Mouse (Mus musculus) layer of hippocampus, postnatal 10 days (tissue): ENCODE measurements around the gene Pramef12. TPM values are rescaled to one million over a fixed set of nuclear protein-coding genes. Genes with fewer than 3 reads are reported as not detected.
A peak's percentile ranks its signal among the peaks of the same experiment; 100 is the strongest.
"Not testable (repeated sequence)": the region's sequence is repeated elsewhere in the genome, so short reads cannot be mapped to it uniquely, and the experiment has no call there.

Experiments
- DNase-seq, 2 experiments: peaks; one replicate each; pipeline ENCODE4 v3.0.0; 2021; ENCODE audit warnings: low spot score in 2 of 2
- long read RNA-seq: library from polyadenylated mRNA; stranded (forward); transcript quantifications from one replicate; pipeline ENCODE4 v2.0.0, GENCODE M21; 2023
- total RNA-seq, 2 experiments: library from RNA; stranded (reverse); gene quantifications; 2 replicates each; pipeline ENCODE4 v1.2.3; 2021

Pramef12 gene
- total RNA-seq = not detected
- long read RNA-seq = 0 reads

GRCm38 (mm10) chr4:144408290-144408689, at the start of gene Pramef12:
Pramef12 (minus strand) TSS chr4:144408464.
- DNase-seq = no peak

- DNase-seq = no peak
Observed at GRCm38 (mm10) chr4:144453217-144453616, 45.0 kb upstream of the Pramef12 start, which contains the start of gene Gm9944. Gm9944 (minus strand) TSS chr4:144453317.

DNA sequence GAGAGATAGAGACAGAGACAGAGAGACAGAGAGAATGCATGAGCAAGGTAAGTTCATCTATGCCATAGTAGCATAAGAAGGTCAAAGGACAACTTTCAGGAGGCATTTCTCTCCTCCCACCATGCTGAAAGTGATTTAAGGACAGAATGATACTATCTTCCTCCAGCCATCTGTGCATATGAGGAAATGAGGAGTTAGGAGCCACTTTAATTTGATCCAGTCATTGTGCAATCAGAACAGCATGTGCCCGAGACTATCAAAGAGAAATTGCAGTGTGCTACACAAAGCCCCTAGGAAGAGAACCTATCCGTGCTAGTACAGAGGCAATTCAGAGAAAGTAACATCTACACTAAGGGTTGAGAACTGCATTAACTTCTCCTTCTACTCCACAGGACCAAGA, 40.3 kb upstream of the Pramef12 start:
- DNase-seq = no peak

DNA sequence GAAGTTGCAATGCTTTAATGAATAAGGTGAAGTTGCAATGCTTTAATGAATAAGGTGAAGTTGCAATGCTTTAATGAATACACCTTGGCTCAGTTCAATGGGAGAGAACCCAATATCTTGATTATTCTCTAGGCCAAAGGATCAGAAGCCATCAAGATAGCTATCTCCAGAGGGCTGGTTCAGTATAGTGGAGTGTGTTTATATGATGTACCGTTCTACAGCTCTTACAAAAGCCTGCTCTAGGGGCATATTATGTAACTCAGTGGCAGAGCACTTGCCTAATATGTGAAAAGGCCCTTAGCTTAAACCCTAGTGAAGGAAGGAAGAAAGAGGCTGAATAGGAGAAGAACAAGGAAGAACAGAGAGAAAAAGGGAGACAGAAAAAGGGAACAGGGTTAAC, 33.3 kb upstream of the Pramef12 start:
- no peak for DNase-seq

- no peak for DNase-seq
Observed at GRCm38 (mm10) chr4:144441095-144441494, 32.8 kb upstream of the Pramef12 start.

GRCm38 (mm10) chr4:144438672-144439071, 30.4 kb upstream of the Pramef12 start, which contains the start of gene 1700012P22Rik:
1700012P22Rik (minus strand) TSS chr4:144438772.
- DNase-seq = no peak

DNA sequence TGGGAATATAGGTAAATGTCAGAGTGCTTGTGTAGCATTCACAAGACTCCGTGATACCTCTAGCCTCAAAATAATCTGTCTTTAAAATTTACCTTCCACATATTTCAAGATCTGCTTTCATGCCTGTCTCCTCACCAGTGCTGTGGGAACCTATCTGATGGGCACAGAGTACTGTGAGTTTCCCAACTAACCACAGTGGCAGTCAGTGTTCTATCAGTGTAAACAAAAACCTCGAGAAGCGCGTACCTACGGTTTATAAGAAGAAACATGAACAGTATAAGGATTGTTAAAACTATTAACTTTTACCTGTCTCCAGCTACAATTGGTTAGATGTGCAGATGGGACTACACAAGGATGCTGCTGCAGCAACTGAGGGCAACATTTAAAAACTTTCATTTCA, 25.0 kb upstream of the Pramef12 start:
- DNase-seq = no peak

- no peak for DNase-seq
Observed at GRCm38 (mm10) chr4:144430723-144431122, 22.5 kb upstream of the Pramef12 start.

DNA sequence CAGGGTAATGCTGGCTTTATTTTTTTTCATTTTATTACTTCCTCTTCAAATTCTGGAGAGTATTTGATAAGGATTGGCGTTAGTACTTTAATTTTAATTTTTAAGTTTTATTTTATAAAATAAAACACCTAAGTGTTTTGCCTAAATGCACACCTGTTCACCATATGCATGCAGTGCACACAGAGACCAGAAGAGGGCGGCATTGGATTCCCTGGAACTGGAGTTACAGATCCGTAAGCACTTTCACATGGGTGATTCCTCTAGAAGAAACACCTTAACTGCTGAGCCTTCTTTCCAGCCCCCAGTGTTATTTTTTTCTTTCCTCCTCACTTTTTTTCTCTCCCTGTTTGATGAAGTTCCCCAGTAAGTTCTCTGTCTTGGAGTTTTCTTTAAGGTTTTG, 20.6 kb upstream of the Pramef12 start:
- peak in 1 of 2 experiments; percentile 10 for DNase-seq

DNA sequence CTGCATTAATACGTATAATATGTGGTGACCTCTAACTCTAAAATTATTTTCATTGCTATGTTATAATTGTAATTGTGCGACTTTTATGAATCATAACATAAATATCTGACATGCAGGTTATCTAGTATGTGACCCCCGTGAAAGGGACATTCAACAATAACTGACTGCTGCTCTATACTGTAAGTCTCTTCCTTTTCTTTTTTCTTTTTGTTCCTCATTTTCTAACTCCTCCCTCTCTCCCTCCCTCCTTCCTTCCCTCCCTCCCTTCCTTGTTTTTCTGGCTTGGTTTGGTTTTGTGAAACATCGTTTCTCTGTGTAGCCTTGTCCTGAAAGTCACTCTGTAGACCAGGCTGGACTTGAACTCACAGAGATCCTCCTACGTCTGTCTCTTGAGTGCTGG, 16.3 kb upstream of the Pramef12 start:
- no peak for DNase-seq

DNA sequence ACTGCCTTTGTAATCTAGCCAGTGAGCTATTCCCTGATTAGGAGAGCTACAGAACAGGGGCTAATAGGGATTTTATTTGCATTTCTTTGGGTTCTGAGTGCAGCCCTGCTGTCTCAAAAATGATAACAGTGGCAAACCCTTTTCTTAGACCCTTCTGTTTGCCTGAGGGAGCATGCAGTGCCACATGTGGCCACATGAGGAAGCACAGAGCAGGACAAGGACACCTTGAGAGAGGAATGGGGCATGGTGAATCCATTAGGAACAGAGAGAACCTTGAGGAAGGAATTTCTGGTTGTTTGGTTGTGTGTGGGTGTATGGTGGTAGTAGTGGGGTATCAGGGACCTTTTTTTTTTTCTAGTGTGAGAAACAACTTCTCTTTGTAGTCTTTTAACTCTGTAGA, 12.4 kb upstream of the Pramef12 start:
- DNase-seq = no peak

GRCm38 (mm10) chr4:144406261-144406660, 2.0 kb downstream of the Pramef12 start:
- no peak for DNase-seq

DNA sequence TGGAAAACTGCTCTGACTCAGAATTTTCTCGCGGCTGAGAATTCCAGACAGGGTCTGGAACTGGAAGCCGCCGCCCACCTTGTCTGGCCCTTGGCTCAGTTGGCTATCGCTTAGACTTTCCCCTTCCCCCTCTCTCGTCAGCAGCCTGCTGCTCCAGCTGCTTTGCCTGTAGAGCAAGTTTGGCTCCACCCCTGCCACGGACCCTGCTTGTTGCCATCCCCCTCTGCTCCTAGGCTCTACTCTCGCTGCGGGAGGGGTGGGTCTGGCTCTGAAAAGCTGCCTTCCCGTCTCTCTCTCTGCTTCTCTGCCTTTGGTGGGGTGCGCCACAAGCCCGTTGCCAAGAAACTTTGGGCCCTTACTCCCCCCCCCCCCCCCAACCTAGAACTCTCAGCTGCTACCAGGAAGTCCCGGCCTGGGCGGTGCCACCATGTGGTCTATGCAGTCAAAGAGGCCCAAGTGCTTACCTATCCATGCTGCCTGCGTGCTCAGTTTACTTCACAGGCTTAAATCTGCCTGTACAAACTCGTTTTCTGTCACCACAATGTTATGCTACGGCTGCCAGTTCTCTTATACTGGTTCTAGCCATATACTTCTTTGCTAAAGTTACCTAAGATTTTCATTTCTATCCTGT, 3.7 kb downstream of the Pramef12 start:
- no peak for DNase-seq

DNA sequence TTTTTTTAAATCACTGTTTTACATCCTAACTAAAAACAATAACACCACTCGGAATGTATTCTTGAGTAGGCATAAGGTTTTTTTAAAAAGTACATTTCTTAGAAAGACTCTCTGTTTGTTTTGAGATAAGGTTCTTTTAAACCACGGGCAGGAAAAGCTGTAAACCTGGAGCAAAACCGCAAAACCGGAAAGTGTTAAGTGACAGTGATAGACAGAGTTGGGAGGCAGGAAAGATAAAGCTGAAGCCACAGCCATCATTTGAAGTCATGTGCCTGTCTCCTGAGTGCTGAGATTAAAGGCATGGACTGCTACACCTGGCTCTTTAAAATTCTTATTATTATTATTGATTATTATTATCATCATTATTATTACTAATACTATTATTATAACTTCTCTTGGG, 5.6 kb downstream of the Pramef12 start:
- DNase-seq = no peak

DNA sequence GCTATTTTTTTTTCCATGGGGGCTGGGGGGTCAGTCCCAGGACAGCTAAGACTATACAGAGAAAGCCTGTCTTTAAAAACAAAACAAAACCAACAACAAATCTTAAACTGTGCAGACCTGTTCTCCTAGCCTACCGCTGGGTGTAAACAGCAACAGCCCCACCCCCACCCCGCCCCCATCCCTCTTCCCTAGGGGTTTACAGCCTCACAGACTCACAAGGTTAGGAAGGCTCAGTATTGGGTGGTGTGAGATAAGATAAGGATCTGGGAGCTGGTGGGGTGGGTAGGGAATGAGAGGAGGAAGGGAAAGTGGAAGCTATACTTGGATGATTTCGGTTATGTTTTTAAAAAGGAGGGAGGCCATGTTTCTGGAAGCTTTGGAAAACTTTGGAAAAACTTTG, 11.9 kb downstream of the Pramef12 start:
- DNase-seq = no peak

DNA sequence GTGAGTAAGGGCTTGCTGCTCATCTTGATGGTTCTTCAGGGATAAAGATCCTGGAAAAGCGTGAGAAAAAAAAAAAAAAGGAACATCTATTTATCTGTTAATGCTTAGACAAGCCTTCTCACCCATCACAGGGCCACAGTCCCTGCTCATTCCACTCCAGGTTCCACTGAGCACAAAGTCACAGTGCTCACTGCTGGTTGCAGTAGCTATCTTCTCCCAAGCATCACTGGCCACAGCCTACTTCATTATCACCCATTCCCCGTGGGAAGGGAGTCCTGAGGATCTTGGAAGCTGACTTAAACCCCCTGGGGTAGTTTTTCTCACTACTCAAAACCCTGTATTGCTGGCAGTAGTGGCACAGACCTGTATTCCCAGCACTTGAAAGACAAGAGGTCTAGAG, 30.4 kb downstream of the Pramef12 start, which contains the start of gene Pramef20:
Pramef20 (minus strand) TSS at position 23 of the 400 bp plus-strand sequence.
- DNase-seq = no peak

- DNase-seq = not testable (repeated sequence)
Observed at GRCm38 (mm10) chr4:144357642-144358041, 50.6 kb downstream of the Pramef12 start, which contains the start of gene Gm13119. Gm13119 (plus strand) TSS chr4:144357942.

Other genes with a start within 250 kb of the Pramef12 start
- gene Oog3, start 245.8 kb downstream of the Pramef12 start, total RNA-seq = not detected
- not detected for gene Oog2, start 217.7 kb downstream of the Pramef12 start, total RNA-seq
- gene C87977, start 195.1 kb downstream of the Pramef12 start, total RNA-seq = not detected
- gene Pramel5, start 128.0 kb downstream of the Pramef12 start, total RNA-seq = not detected
- not detected for gene Gm13128, start 78.2 kb downstream of the Pramef12 start, total RNA-seq
- gene Gm13119, start 50.5 kb downstream of the Pramef12 start, total RNA-seq = not detected
- not detected for gene Pramef20, start 30.5 kb downstream of the Pramef12 start, total RNA-seq
- not detected for gene 1700012P22Rik, start 30.3 kb upstream of the Pramef12 start, total RNA-seq
- gene Gm9944, start 44.9 kb upstream of the Pramef12 start, total RNA-seq = not detected
- gene Aadacl3, start 55.3 kb upstream of the Pramef12 start, total RNA-seq = not detected
- gene 9430007A20Rik, start 111.4 kb upstream of the Pramef12 start, total RNA-seq = not detected
- gene Gm13124, start 156.7 kb upstream of the Pramef12 start, total RNA-seq = not detected
- gene Aadacl4, start 205.2 kb upstream of the Pramef12 start, total RNA-seq = not detected